ENCODE assay signal across 30 mouse cellular contexts in genomic region chr5:129855163-129855562, GRCm38 (mm10). TPM values are rescaled to one million over a fixed set of nuclear protein-coding genes. Genes with fewer than 3 reads are reported as not detected.
A peak's percentile ranks its signal among the peaks of the same experiment; 100 is the strongest.
DNase-seq lines count a peak whose midpoint lies in the region; ATAC-seq and TF ChIP-seq lines count a peak whose summit lies in the region.
"Had no signal": no experiment of that assay in that cellular context is flagged by ENCODE, and none has a peak within 500 bp of the region (broad histone marks: within the 10 kb centered on the region; RNA-seq: fewer than 3 reads in every experiment).

No protein-coding gene starts in this region.

- H3K9ac ChIP-seq in heart, embryonic 16.5 days (ENCODE audit: low read length): no peak overlapping the region; the same call in 1 of the 2 replicates
- no peak overlapping the region for H3K9ac ChIP-seq in kidney, embryonic 15.5 days
- H3K9ac ChIP-seq in ES-Bruce4 (ENCODE audit: low read depth, poor library complexity, severe bottlenecking): no peak overlapping the region
- H3K9ac ChIP-seq: embryonic facial prominence, embryonic 15.5 days; hindbrain, embryonic 12.5 days; limb, embryonic 13.5 days; midbrain, embryonic 13.5 days had no signal

- H3K4me3 ChIP-seq in heart, embryonic 16.5 days (ENCODE audit: low read length): no peak overlapping the region
- H3K4me3 ChIP-seq in kidney, embryonic 15.5 days (replicated peaks): no peak overlapping the region
- no peak overlapping the region for H3K4me3 ChIP-seq in ES-Bruce4 (ENCODE audit: low read depth, low read length)
- H3K4me3 ChIP-seq: embryonic facial prominence, embryonic 15.5 days; forebrain, embryonic 12.5 days; hindbrain, embryonic 12.5 days; limb, embryonic 13.5 days; megakaryocyte, embryonic 14.5 days; midbrain, embryonic 13.5 days had no signal

- ATAC-seq in heart, embryonic 16.5 days (replicated peaks; ENCODE audit: extremely low read depth, insufficient read depth, low FRiP score): 0 out of 2 replicates have a peak, but pooled peaks have one; percentile 28
- peak; percentile 52; the same call in 1 of the 2 replicates for ATAC-seq in kidney, embryonic 15.5 days (replicated peaks; ENCODE audit: low FRiP score)
- ATAC-seq: activated CD4-positive, CD25-positive, alpha-beta regulatory T cell, adult 4 months; intestine, embryonic 16.5 days; lung, postnatal 0 days; midbrain, embryonic 13.5 days had no signal

- TF ChIP-seq EP300 in ES-Bruce4 (IDR thresholded peaks at IDR 0.05; ENCODE audit: insufficient read depth, low read depth, low read length): no peak

- no peak for DNase-seq in heart, adult 18-20 months
- DNase-seq in kidney, postnatal 10 days: no peak
- DNase-seq in ES-CJ7 (ENCODE audit: low read depth, low spot score): peak; percentile 53
- DNase-seq in B cell, adult 2 months: no peak
- DNase-seq: adrenal gland, adult 2 months; cerebellum, adult 2 months; cerebellum, postnatal 14 days; gastrocnemius, postnatal 25 days; heart, postnatal 10 days; lung, postnatal 4 days; retina, postnatal 1 day; right cerebral cortex, postnatal 14 days; thymus, postnatal 4 days had no signal

- H3K9me3 ChIP-seq in heart, embryonic 16.5 days (replicated peaks; ENCODE audit: control insufficient read depth, low read length): no peaks in the 10 kb centered on the region
- no peaks in the 10 kb centered on the region for H3K9me3 ChIP-seq in kidney, embryonic 15.5 days (replicated peaks)
- no peaks in the 10 kb centered on the region for H3K9me3 ChIP-seq in ES-Bruce4 (replicated peaks; ENCODE audit: control insufficient read depth, insufficient read depth, low read length, poor library complexity, severe bottlenecking)
- H3K9me3 ChIP-seq: embryonic facial prominence, embryonic 10.5 days; embryonic facial prominence, embryonic 15.5 days; forebrain, embryonic 12.5 days; hindbrain, embryonic 12.5 days; limb, embryonic 13.5 days; megakaryocyte, embryonic 14.5 days; midbrain, embryonic 13.5 days had no signal

- no peak for TF ChIP-seq POLR2A in ES-Bruce4 (IDR thresholded peaks at IDR 0.05; ENCODE audit: insufficient read depth, low read length)

- H3K27me3 ChIP-seq in heart, embryonic 16.5 days (ENCODE audit: control insufficient read depth, insufficient read depth, low read length): no peaks in the 10 kb centered on the region
- no peaks in the 10 kb centered on the region for H3K27me3 ChIP-seq in kidney, embryonic 15.5 days
- no peaks in the 10 kb centered on the region for H3K27me3 ChIP-seq in ES-Bruce4 (ENCODE audit: control insufficient read depth, insufficient read depth, low read length, poor library complexity, severe bottlenecking)
- H3K27me3 ChIP-seq: CH12.LX; embryonic facial prominence, embryonic 15.5 days; forebrain, embryonic 12.5 days; hindbrain, embryonic 12.5 days; limb, embryonic 13.5 days; megakaryocyte, embryonic 14.5 days; midbrain, embryonic 13.5 days had no signal

- H3K4me2 ChIP-seq in heart, embryonic 16.5 days (ENCODE audit: low read depth, low read length): no peak overlapping the region
- H3K4me2 ChIP-seq in kidney, embryonic 15.5 days: no peak overlapping the region
- H3K4me2 ChIP-seq: embryonic facial prominence, embryonic 15.5 days; forebrain, embryonic 12.5 days; hindbrain, embryonic 12.5 days; liver, embryonic 11.5 days; midbrain, embryonic 13.5 days had no signal

- WGBS in heart, embryonic 16.5 days: 37% methylated on average over 5 of the region's 5 CpGs
- 52% methylated on average over 5 of the region's 5 CpGs for WGBS in kidney, embryonic 15.5 days

- no peak overlapping the region for H3K27ac ChIP-seq in heart, embryonic 16.5 days (ENCODE audit: low read length)
- H3K27ac ChIP-seq in kidney, embryonic 15.5 days: no peak overlapping the region
- H3K27ac ChIP-seq in ES-Bruce4 (ENCODE audit: insufficient read depth, low read length): no peak overlapping the region
- H3K27ac ChIP-seq: embryonic facial prominence, embryonic 10.5 days; embryonic facial prominence, embryonic 15.5 days; forebrain, embryonic 12.5 days; hindbrain, embryonic 12.5 days; limb, embryonic 13.5 days; midbrain, embryonic 13.5 days had no signal

- no peaks in the 10 kb centered on the region for H3K4me1 ChIP-seq in heart, embryonic 16.5 days (ENCODE audit: control insufficient read depth, insufficient read depth, low read length)
- no peaks in the 10 kb centered on the region for H3K4me1 ChIP-seq in kidney, embryonic 15.5 days
- no peaks in the 10 kb centered on the region for H3K4me1 ChIP-seq in ES-Bruce4 (ENCODE audit: control insufficient read depth, insufficient read depth, low read length)
- H3K4me1 ChIP-seq: embryonic facial prominence, embryonic 10.5 days; embryonic facial prominence, embryonic 15.5 days; forebrain, embryonic 12.5 days; hindbrain, embryonic 12.5 days; limb, embryonic 13.5 days; megakaryocyte, embryonic 14.5 days; midbrain, embryonic 13.5 days had no signal

- peak; percentile 34 for TF ChIP-seq CTCF in ES-Bruce4 (IDR thresholded peaks at IDR 0.05; ENCODE audit: low read depth, low read length)

- peaks cover 18% of the 10 kb centered on the region for H3K36me3 ChIP-seq in heart, embryonic 16.5 days (ENCODE audit: control insufficient read depth, insufficient read depth)
- peaks cover 77% of the 10 kb centered on the region for H3K36me3 ChIP-seq in kidney, embryonic 15.5 days
- H3K36me3 ChIP-seq in ES-Bruce4 (ENCODE audit: control insufficient read depth, insufficient read depth, low read length, poor library complexity, severe bottlenecking): peaks cover 21% of the 10 kb centered on the region

RNA-seq across cellular contexts. Expression of gene Sumf2, which starts 8.4 kb away (rescaled TPM):
- polyA plus RNA-seq in heart, embryonic 16.5 days (2015; fragmentation: Nextera tagmentation; extraction: Ambion mirVana): 16.3 and 21.4 TPM in 2 replicates
- total RNA-seq in heart, adult 18-20 months (2021): 10 to 100 TPM; 10.3 to 11.9 TPM
- 55.9 and 61.2 TPM in 2 replicates for polyA plus RNA-seq in kidney, embryonic 15.5 days (2015; fragmentation: Nextera tagmentation; extraction: Ambion mirVana)
- polyA plus RNA-seq in ES-Bruce4 (2011; ENCODE audit: insufficient read depth, insufficient read length, low read depth, missing spikeins): 58.6 and 61.0 TPM in 2 replicates

RNA-seq across cellular contexts. Expression of gene Chchd2, which starts 32.1 kb away (rescaled TPM):
- 1,037 and 1,041 TPM in 2 replicates for polyA plus RNA-seq in heart, embryonic 16.5 days (2015; fragmentation: Nextera tagmentation; extraction: Ambion mirVana)
- total RNA-seq in heart, adult 18-20 months (2021): 1,000 to 10,000 TPM; 1,175 to 1,318 TPM
- 984 and 1,043 TPM in 2 replicates for polyA plus RNA-seq in kidney, embryonic 15.5 days (2015; fragmentation: Nextera tagmentation; extraction: Ambion mirVana)
- polyA plus RNA-seq in ES-Bruce4 (2011; ENCODE audit: insufficient read depth, insufficient read length, low read depth, missing spikeins): 337 and 340 TPM in 2 replicates

RNA-seq across cellular contexts. Expression of gene Zbed5, which starts 40.4 kb away (rescaled TPM):
- 2.3 TPM in 2 replicates for polyA plus RNA-seq in heart, embryonic 16.5 days (2015; fragmentation: Nextera tagmentation; extraction: Ambion mirVana)
- total RNA-seq in heart, adult 18-20 months (2021): under 1 TPM; 0.46 to 0.69 TPM
- polyA plus RNA-seq in kidney, embryonic 15.5 days (2015; fragmentation: Nextera tagmentation; extraction: Ambion mirVana): 6.4 and 7.1 TPM in 2 replicates
- polyA plus RNA-seq in ES-Bruce4 (2011; ENCODE audit: insufficient read depth, insufficient read length, low read depth, missing spikeins): 12.9 and 13.1 TPM in 2 replicates
- total RNA-seq: monocyte, adult 5-6 weeks had no signal

RNA-seq across cellular contexts. Expression of gene Phkg1, which starts 43.2 kb away (rescaled TPM):
- 1.9 and 2.2 TPM in 2 replicates for polyA plus RNA-seq in heart, embryonic 16.5 days (2015; fragmentation: Nextera tagmentation; extraction: Ambion mirVana)
- 10 to 100 TPM; 14.3 to 14.7 TPM for total RNA-seq in heart, adult 18-20 months (2021)
- polyA plus RNA-seq in kidney, embryonic 15.5 days (2015; fragmentation: Nextera tagmentation; extraction: Ambion mirVana): 0.27 and 0.31 TPM in 2 replicates
- 5.4 and 6.1 TPM in 2 replicates for polyA plus RNA-seq in ES-Bruce4 (2011; ENCODE audit: insufficient read depth, insufficient read length, low read depth, missing spikeins)
- total RNA-seq: monocyte, adult 5-6 weeks had no signal
- polyA plus RNA-seq: stomach, embryonic 14.5 days had no signal

RNA-seq across cellular contexts. Expression of gene Nupr1l, which starts 53.2 kb away (rescaled TPM):
- polyA plus RNA-seq in heart, embryonic 16.5 days (2015; fragmentation: Nextera tagmentation; extraction: Ambion mirVana): 1.7 and 2.3 TPM in 2 replicates
- 1 to 10 TPM in 1 of 2 experiments, under 1 TPM in 1; 0.45 to 1.1 TPM for total RNA-seq in heart, adult 18-20 months (2021)
- polyA plus RNA-seq in kidney, embryonic 15.5 days (2015; fragmentation: Nextera tagmentation; extraction: Ambion mirVana): 3.6 and 4.2 TPM in 2 replicates
- 1.3 and 4.3 TPM in 2 replicates for polyA plus RNA-seq in ES-Bruce4 (2011; ENCODE audit: insufficient read depth, insufficient read length, low read depth, missing spikeins)
- polyA plus RNA-seq: activated CD4-positive, CD25-positive, alpha-beta regulatory T cell, adult 4 months had no signal
